Mouse (Mus musculus): ENCODE results near the gene Spi1. TPM values are rescaled to one million over a fixed set of nuclear protein-coding genes. Genes with fewer than 3 reads are reported as not detected.
A peak's percentile ranks its signal among the peaks of the same experiment; 100 is the strongest.

Spi1 gene
- total RNA-seq, 2 experiments from 2014 or later, result 4.0 to 4.5 TPM

GRCm38 (mm10) chr2:91065544-91065943 is 16.6 kb upstream of the Spi1 start:
- peak in 1 of 2 experiments; percentile 75 for DNase-seq (ENCODE audit: low spot score in 2 of 2)

GRCm38 (mm10) chr2:91066455-91066854 is 15.7 kb upstream of the Spi1 start:
- DNase-seq (ENCODE audit: low spot score in 2 of 2), result no peak

- no peak for DNase-seq (ENCODE audit: low spot score in 2 of 2)
These were observed 13.9 kb upstream of the Spi1 start for GRCm38 (mm10) chr2:91068162-91068871.

GRCm38 (mm10) chr2:91068872-91069165 is 13.4 kb upstream of the Spi1 start:
- DNase-seq (ENCODE audit: low spot score in 2 of 2), result no peak

- no peak for DNase-seq (ENCODE audit: low spot score in 2 of 2)
These were observed 12.7 kb upstream of the Spi1 start for GRCm38 (mm10) chr2:91069306-91070000.

GRCm38 (mm10) chr2:91070076-91070800 is 12.0 kb upstream of the Spi1 start, which contains the start of gene Slc39a13:
Slc39a13 (minus strand) TSS chr2:91070417.
- DNase-seq (ENCODE audit: low spot score in 2 of 2), result peak; percentile 98

GRCm38 (mm10) chr2:91071059-91071458 is 11.1 kb upstream of the Spi1 start:
- DNase-seq (ENCODE audit: low spot score in 2 of 2), result no peak

GRCm38 (mm10) chr2:91072092-91072491 is 10.1 kb upstream of the Spi1 start:
- no peak for DNase-seq (ENCODE audit: low spot score in 2 of 2)

GRCm38 (mm10) chr2:91077957-91078313 is 4.3 kb upstream of the Spi1 start:
- no peak for DNase-seq (ENCODE audit: low spot score in 2 of 2)

- no peak for DNase-seq (ENCODE audit: low spot score in 2 of 2)
These were observed 3.7 kb upstream of the Spi1 start for GRCm38 (mm10) chr2:91078314-91079025.

GRCm38 (mm10) chr2:91079026-91079384 is 3.2 kb upstream of the Spi1 start:
- no peak for DNase-seq (ENCODE audit: low spot score in 2 of 2)

GRCm38 (mm10) chr2:91080784-91081513 is 1.2 kb upstream of the Spi1 start:
- DNase-seq (ENCODE audit: low spot score in 2 of 2), result no peak

GRCm38 (mm10) chr2:91082844-91083243 is 654 bp downstream of the Spi1 start:
- no peak for DNase-seq (ENCODE audit: low spot score in 2 of 2)

- DNase-seq (ENCODE audit: low spot score in 2 of 2), result no peak
These were observed 1.3 kb downstream of the Spi1 start for GRCm38 (mm10) chr2:91083366-91083940.

- DNase-seq (ENCODE audit: low spot score in 2 of 2), result no peak
These were observed 2.1 kb downstream of the Spi1 start for GRCm38 (mm10) chr2:91084179-91084820.

GRCm38 (mm10) chr2:91085494-91086391 is 3.6 kb downstream of the Spi1 start:
- no peak for DNase-seq (ENCODE audit: low spot score in 2 of 2)

GRCm38 (mm10) chr2:91086392-91087237 is 4.4 kb downstream of the Spi1 start:
- no peak for DNase-seq (ENCODE audit: low spot score in 2 of 2)

- DNase-seq (ENCODE audit: low spot score in 2 of 2), result no peak
These were observed 5.3 kb downstream of the Spi1 start for GRCm38 (mm10) chr2:91087453-91087852.
